Mouse (Mus musculus) small intestine, adult 2 months (tissue): ENCODE measurements at regions not wholly inside any gene's neighbourhood (a gene's known extent, or its start where the extent isn't known, plus 50 kb on each side); places are given as distances from the start of the nearest gene placed in this dataset.

Experiments
- CTCF ChIP-seq: fragments of 200-500 bp; IDR thresholded peaks from 2 replicates; pipeline ENCODE4 v1.5.1; 2012; ENCODE audit warnings: low read depth, mild to moderate bottlenecking, control low read depth, inconsistent platforms, low read length, moderate library complexity, mixed read lengths; ENCODE audit not compliant: insufficient replicate concordance, insufficient read length; ENCODE audit errors: extremely low read depth
- POLR2A ChIP-seq: fragments of 200-500 bp; IDR thresholded peaks from 2 replicates; pipeline ENCODE4 v1.6.1; 2012; ENCODE audit warnings: low read depth, mild to moderate bottlenecking, control low read depth, inconsistent platforms, low read length, moderate library complexity

DNA sequence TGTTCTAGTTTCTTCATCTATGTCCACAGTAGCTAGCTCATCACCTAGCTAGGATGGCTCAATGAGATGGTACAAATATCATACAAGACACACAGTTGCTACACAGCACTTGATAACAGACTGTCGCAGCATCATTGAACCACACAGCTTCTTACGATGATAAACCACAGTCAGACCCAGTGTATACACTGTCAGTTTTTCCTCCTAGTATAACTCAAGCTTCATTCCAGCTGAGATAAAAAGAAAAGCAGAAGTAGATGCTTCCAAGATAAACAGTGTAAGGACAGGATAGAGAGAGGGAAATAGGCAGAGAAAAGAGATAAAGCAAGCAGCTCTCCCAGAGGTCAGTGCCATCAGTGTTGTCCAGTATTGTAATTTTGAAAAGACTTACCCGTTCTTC is 92.1 kb upstream of the Cdkn3 start:
- no peak for TF ChIP-seq CTCF
- no peak for TF ChIP-seq POLR2A
